10 mouse cellular contexts compared by ENCODE assay signal in the genomic region with DNA sequence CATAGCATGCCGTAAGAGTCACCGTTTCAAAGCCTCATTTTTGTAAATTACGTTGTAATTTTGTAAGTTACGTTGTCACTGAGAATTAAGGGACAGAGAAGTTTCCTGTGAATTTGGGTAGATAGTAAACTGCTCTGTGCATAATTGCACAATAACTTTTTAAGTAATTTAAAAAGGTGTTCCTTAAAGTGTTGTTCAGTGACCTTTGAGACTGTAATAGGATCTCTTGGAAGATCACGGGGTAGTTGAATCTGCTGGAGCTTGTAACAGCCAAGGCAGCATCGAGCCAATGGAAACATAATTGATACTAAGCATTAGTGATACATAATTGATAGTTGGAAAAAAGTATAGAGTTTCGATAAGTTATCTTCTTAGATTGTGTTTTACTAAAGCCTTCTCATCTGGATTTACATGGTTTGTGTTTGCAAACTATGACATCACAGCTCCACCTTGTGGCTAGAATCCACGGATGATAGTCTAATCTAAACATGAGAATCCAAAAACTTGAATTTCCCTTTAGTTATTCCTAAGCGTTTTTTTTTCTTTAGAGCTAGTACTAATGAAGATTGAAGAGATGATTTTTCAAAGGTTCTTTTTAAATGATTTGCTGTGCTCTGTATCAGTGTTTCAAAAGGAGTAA.
A peak's percentile ranks its signal among the peaks of the same experiment; 100 is the strongest.
DNase-seq lines count a peak whose midpoint lies in the region; ATAC-seq and TF ChIP-seq lines count a peak whose summit lies in the region.
"Had no signal": no experiment of that assay in that cellular context is flagged by ENCODE, and none has a peak within 500 bp of the region (broad histone marks: within the 10 kb centered on the region; RNA-seq: fewer than 3 reads in every experiment).

No protein-coding gene starts in this region.

- H3K27me3 ChIP-seq in G1E (ENCODE audit: insufficient read depth, low read length), result no peaks in the 10 kb centered on the region; the same call in 1 of the 2 replicates
- H3K27me3 ChIP-seq: embryonic facial prominence, embryonic 13.5 days; limb, embryonic 15.5 days had no signal

- peak; percentile 49 to 73 for DNase-seq in left cerebral cortex, adult 18-20 months (ENCODE audit: low spot score in 2 of 2)
- no peak for DNase-seq in left cerebral cortex, adult 11 months (ENCODE audit: low spot score)
- DNase-seq in G1E (ENCODE audit: low spot score), result no peak
- peak; percentile 78 for DNase-seq in brain, adult 2 months (ENCODE audit: low read depth, low spot score)
- DNase-seq in frontal cortex, postnatal 36 days (ENCODE audit: low spot score in 2 of 2), result peak; percentile 31 to 65
- peak; percentile 65 for DNase-seq in layer of hippocampus, adult 11-12 months (ENCODE audit: low spot score)
- peak; percentile 22 for DNase-seq in retina, adult 2 months (ENCODE audit: low read depth, low spot score)
- no peak for DNase-seq in spleen, postnatal 36 days (ENCODE audit: low spot score in 2 of 2)

- no peak overlapping the region for H3K4me3 ChIP-seq in G1E (ENCODE audit: low read depth, low read length)
- H3K4me3 ChIP-seq: embryonic facial prominence, embryonic 13.5 days; limb, embryonic 15.5 days had no signal

- peaks cover 20% of the 10 kb centered on the region for H3K36me3 ChIP-seq in G1E (replicated peaks)

- ATAC-seq in G1E (ENCODE audit: extremely low read depth, insufficient number of reproducible peaks, low FRiP score, poor library complexity, severe bottlenecking), result peak; percentile 31; the same call in 1 of the 2 replicates

- TF ChIP-seq CTCF in G1E (IDR thresholded peaks at IDR 0.05; ENCODE audit: low read depth, low read length), result no peak

- no peaks in the 10 kb centered on the region for H3K9me3 ChIP-seq in G1E (replicated peaks)
- H3K9me3 ChIP-seq: embryonic facial prominence, embryonic 13.5 days; limb, embryonic 15.5 days had no signal

- no peaks in the 10 kb centered on the region for H3K4me1 ChIP-seq in G1E (ENCODE audit: insufficient read depth, low read depth, low read length)
- H3K4me1 ChIP-seq: embryonic facial prominence, embryonic 13.5 days had no signal

Comparison
In these comparisons a context has a peak if more than half of its experiments do, and no peak if none do; other contexts are left out.
1. DNase-seq: peak in left cerebral cortex, adult 18-20 months (2 of 2), brain, adult 2 months (single experiment), frontal cortex, postnatal 36 days (2 of 2), layer of hippocampus, adult 11-12 months (single experiment) and retina, adult 2 months (single experiment); none in left cerebral cortex, adult 11 months (single experiment), G1E (single experiment) and spleen, postnatal 36 days (0 of 2).